Mouse (Mus musculus) kidney, adult 2 months (tissue): Measurements from ENCODE around the gene Nfe2l2. TPM values are rescaled to one million over a fixed set of nuclear protein-coding genes. Genes with fewer than 3 reads are reported as not detected.
"Not testable (repeated sequence)": the region's sequence is repeated elsewhere in the genome, so short reads cannot be mapped to it uniquely, and the experiment has no call there.

ENCODE experiments used
- DNase-seq: peaks from one replicate; pipeline ENCODE4 v3.0.0; 2021
- H3K27ac ChIP-seq: fragments of 200-500 bp; 2 replicates; pipeline ENCODE4 v1.5.1; 2012; ENCODE audit warnings: low read depth, low read length, control low read depth, inconsistent platforms; ENCODE audit not compliant: insufficient read depth
- H3K27me3 ChIP-seq: fragments of 200-500 bp; replicated peaks from 2 replicates; pipeline ENCODE4 v1.6.1; 2012; ENCODE audit warnings: mild to moderate bottlenecking, moderate library complexity, low read length, inconsistent platforms; ENCODE audit not compliant: control insufficient read depth, insufficient read depth
- H3K36me3 ChIP-seq: fragments of 200-500 bp; 2 replicates; pipeline ENCODE4 v1.6.1; 2012; ENCODE audit warnings: mild to moderate bottlenecking, moderate library complexity, low read length, inconsistent platforms; ENCODE audit not compliant: control insufficient read depth, insufficient read depth
- H3K4me1 ChIP-seq: fragments of 200-500 bp; 2 replicates; pipeline ENCODE4 v1.6.1; 2011; ENCODE audit warnings: low read length; ENCODE audit not compliant: control insufficient read depth, insufficient read depth
- H3K4me3 ChIP-seq: fragments of 200-500 bp; 2 replicates; pipeline ENCODE4 v1.5.1; 2011; ENCODE audit warnings: mild to moderate bottlenecking, low read depth, low read length, control low read depth; ENCODE audit not compliant: insufficient read depth
- CTCF ChIP-seq: fragments of 200-500 bp; conservative IDR thresholded peaks from 2 replicates; pipeline ENCODE4 v1.5.1; 2011; ENCODE audit warnings: low read depth, mild to moderate bottlenecking, control low read depth, low read length, moderate library complexity, mixed read lengths; ENCODE audit not compliant: insufficient read depth, insufficient read length
- POLR2A ChIP-seq: fragments of 200-500 bp; IDR thresholded peaks from one replicate; pipeline ENCODE4 v1.6.1; 2011; ENCODE audit warnings: low read depth, low read length, control low read depth
- WGBS: fragments of 180-500 bp; shearing (Covaris S2); methylation state at CpG from one replicate; pipeline ENCODE4 v1.1.7; 2018; 5-methylcytosine and 5-hydroxymethylcytosine counted together
- polyA plus RNA-seq: library from polyadenylated mRNA; depleted of rRNA; stranded (reverse); fragments of >200 nt; gene quantifications from 2 replicates; pipeline ENCODE4 v1.2.3, GENCODE M21; 2012

The Nfe2l2 gene
- polyA plus RNA-seq, 1 experiment = 58.0 TPM

DNA sequence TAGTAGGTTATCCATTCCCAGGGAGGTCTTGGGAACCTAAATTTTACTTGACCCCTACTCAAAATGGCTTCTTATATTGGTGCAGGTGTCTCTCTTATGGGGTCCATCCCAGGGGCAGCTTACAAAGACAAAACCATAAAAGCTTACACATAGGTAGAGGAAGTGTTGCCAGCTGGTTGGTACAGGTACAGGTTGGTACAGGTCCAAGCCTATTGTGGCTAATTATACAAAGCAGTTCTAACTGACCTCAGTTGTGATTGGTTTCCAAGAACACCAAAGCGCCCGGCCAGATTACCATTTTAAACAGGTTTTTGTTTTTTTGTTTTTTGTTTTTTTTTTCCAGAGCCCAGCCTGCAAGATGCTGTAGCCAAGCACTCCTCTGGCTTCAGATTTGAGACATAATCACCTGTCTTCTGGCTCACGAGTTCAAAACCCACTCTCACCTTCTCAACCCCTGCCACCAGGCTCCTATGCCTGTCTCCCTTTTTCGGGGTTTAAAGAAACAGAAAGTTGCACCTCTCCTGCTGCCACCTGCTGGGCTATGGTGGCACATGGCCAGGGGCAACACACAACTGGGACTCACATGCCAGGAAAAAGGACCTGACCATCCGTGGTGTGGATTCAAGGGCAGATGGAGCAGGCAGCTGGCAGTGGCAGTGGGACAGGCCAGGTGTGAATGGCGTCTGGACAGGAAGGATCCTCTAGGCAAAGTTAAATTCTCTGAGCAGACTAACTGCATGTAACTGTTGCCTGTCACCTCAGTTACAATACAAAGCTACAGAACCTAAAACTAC lies 68.0 kb downstream of the Nfe2l2 start:
- peak; percentile 89 for DNase-seq
- Histone ChIP-seq H3K4me3 (no peak overlapping the region), H3K4me1 (peaks cover 12% of the 10 kb centered on the region), H3K27ac (peak overlapping the region; percentile 69), H3K27me3 (no peaks in the 10 kb centered on the region), H3K36me3 (no peaks in the 10 kb centered on the region)
- TF ChIP-seq POLR2A (no peak), CTCF (peak; percentile 60)
- 33% methylated on average over 6 of the region's 6 CpGs for WGBS

DNA sequence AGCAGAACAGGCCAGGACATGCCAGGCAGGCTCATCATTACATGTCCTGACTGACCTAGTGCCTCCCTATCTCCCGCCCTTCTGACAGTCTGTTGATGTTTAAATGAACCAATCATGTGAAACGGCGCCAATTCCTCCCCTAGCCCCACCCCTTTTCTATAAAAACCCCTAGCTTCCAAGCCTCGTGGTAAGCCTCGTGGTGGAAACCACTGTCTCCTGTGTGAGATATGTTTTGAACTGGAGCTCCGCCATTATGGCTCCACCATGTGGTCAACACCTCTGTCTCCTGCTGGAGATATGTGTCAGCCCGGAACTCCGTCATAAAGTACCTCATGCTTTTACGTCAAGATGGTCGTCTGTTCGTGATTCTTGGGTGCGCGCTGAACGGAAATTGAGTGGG lies 70.0 kb downstream of the Nfe2l2 start:
- not testable (repeated sequence) for DNase-seq, H3K4me3 ChIP-seq, H3K27me3 ChIP-seq, H3K36me3 ChIP-seq
- Histone ChIP-seq H3K27ac (peak overlapping the region; percentile 84; the same call in 1 of the 2 replicates), H3K4me1 (peaks cover 12% of the 10 kb centered on the region)
- WGBS = 78% methylated on average over 14 of the region's 14 CpGs

DNA sequence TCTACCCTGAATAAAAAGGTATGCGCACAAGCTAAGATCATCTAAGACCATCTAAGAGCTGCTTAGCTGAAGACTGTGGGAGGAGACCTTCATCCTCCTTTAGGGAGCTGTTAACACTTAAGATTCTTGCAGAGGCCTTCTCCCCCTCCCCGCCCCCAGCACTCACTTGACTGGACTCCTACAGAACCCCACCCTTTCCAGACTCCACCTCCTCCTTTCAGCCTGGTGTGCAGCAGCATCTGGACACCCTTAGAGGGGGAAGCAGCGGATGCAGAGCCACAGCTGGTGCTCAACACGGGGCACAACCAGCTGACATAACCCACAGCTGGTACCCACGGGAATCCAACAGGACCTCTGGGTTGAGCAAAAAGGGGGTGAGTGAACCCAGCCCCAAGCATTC lies 70.7 kb downstream of the Nfe2l2 start:
- Histone ChIP-seq H3K27ac (peak overlapping the region; percentile 84), H3K36me3 (no peaks in the 10 kb centered on the region), H3K27me3 (no peaks in the 10 kb centered on the region), H3K4me1 (peaks cover 12% of the 10 kb centered on the region), H3K4me3 (no peak overlapping the region)
- TF ChIP-seq CTCF (no peak), POLR2A (no peak)
- 52% methylated on average over 5 of the region's 5 CpGs for WGBS
- peak; percentile 77 for DNase-seq

DNA sequence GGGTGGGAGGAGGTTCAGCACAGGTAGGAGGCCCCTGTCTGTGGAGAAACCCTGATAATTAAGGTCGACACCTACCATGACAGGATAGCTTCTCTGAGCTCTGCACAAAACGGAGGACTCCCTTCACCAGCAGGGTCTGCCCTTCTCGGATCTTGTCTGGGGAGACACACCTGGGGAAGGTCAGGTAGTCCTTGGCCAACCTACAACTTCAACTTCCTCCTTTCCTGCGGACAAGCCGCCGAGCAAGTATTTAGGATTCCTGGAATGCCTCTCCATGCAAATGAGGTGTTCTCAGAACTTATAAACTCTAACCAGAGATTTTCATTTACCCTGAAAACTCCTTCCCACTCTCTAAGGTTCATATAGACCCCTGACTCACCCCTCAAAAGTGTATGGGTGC lies 71.1 kb downstream of the Nfe2l2 start:
- Histone ChIP-seq H3K4me1 (peaks cover 12% of the 10 kb centered on the region), H3K27ac (peak overlapping the region; percentile 84), H3K27me3 (no peaks in the 10 kb centered on the region), H3K4me3 (peak overlapping the region; percentile 37), H3K36me3 (no peaks in the 10 kb centered on the region)
- WGBS = 47% methylated on average over 6 of the region's 6 CpGs
- TF ChIP-seq CTCF = no peak
- peak; percentile 15 for TF ChIP-seq POLR2A
- peak; percentile 86 for DNase-seq

DNA sequence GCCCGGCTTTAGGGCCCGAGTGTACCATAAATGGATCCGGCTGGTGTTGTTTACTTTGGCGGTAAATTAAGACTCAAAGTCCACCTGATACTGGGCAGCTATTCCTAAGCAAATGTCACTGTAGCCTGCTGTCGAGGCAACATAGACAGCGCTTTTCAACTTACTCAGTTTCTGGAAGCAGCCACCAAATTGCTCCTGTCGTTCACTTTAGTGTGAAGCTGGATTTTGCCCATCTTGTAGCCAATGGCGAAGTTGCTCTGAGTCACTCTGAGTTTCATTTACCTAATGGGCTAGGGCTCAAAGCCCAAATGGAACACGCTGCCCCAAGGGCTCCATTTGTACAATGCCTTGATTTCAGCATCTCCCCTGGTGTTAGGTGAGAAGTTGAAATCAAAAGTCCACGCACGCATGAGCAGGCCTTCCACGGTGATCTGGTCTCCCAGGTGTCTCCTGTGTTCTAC lies 71.7 kb downstream of the Nfe2l2 start:
- peak; percentile 66 for DNase-seq
- peak overlapping the region; percentile 84 for H3K27ac ChIP-seq
- peaks cover 10% of the 10 kb centered on the region for H3K4me1 ChIP-seq
- TF ChIP-seq POLR2A (no peak), CTCF (no peak)
- WGBS = 49% methylated on average over 12 of the region's 12 CpGs
- H3K27me3 ChIP-seq = no peaks in the 10 kb centered on the region
- H3K4me3 ChIP-seq = peak overlapping the region; percentile 37
- no peaks in the 10 kb centered on the region for H3K36me3 ChIP-seq

DNA sequence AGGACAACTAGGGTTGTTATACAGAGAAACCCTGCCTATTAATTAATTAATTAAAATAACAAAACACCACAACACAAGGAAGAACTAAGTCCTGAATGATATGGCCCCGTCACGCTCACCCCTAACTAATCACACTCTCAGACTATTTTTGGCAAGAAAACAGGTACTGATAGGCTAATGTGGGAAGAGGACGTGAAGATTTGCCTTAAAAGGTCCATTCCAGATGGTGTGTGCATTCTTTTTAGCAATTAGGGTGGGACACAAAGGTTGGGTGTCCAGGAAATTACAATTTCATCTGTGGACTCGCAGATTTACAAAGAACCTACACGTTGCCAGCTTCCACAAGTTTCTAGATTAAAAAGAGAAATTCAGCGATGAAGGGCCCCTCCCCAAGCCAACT lies 72.4 kb downstream of the Nfe2l2 start:
- Histone ChIP-seq H3K27me3 (no peaks in the 10 kb centered on the region), H3K27ac (peak overlapping the region; percentile 84), H3K4me1 (peaks cover 7% of the 10 kb centered on the region), H3K36me3 (no peaks in the 10 kb centered on the region), H3K4me3 (peak overlapping the region; percentile 15)
- 69% methylated on average over 6 of the region's 6 CpGs for WGBS
- no peak for TF ChIP-seq CTCF
- no peak for TF ChIP-seq POLR2A
- DNase-seq = no peak

DNA sequence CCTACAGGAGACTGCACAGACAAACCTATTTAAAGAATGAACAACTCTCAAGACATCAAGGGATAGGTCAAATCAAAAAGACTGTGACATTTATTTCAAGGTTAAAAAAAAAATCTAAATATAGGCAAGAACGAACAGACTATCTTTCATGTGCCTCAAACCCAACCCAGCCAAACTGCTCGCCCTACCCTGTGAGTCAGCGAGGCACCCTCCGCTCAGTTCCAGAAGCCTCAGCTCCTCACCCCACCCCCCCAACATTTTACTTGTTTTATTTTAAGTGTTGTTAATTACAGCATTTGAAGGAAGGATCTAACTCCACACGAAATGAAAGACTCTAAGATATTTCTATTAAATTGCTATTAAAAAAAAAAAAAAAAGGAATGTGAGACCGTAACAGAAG lies 73.0 kb downstream of the Nfe2l2 start:
- WGBS = 52% methylated on average over 6 of the region's 6 CpGs
- no peaks in the 10 kb centered on the region for H3K27me3 ChIP-seq
- TF ChIP-seq CTCF = no peak
- TF ChIP-seq POLR2A = no peak
- H3K27ac ChIP-seq = peak overlapping the region; percentile 84
- H3K4me1 ChIP-seq = peaks cover under 1% of the 10 kb centered on the region; the same call in 1 of the 2 replicates
- no peak for DNase-seq
- no peaks in the 10 kb centered on the region for H3K36me3 ChIP-seq
- peak overlapping the region; percentile 15 for H3K4me3 ChIP-seq
